Mouse (Mus musculus) megakaryocyte, embryonic 14.5 days (primary cell): ENCODE data around the gene Pigr.

Experiments used
- FLI1 ChIP-seq: IDR thresholded peaks from 2 replicates; pipeline ENCODE4 v1.6.1; 2012; ENCODE audit warnings: low read length, inconsistent platforms, mixed read lengths
- GATA1 ChIP-seq: IDR thresholded peaks from 3 replicates; pipeline ENCODE4 v1.6.1; 2012; ENCODE audit warnings: mixed read lengths, low read length, inconsistent platforms, borderline replicate concordance

DNA sequence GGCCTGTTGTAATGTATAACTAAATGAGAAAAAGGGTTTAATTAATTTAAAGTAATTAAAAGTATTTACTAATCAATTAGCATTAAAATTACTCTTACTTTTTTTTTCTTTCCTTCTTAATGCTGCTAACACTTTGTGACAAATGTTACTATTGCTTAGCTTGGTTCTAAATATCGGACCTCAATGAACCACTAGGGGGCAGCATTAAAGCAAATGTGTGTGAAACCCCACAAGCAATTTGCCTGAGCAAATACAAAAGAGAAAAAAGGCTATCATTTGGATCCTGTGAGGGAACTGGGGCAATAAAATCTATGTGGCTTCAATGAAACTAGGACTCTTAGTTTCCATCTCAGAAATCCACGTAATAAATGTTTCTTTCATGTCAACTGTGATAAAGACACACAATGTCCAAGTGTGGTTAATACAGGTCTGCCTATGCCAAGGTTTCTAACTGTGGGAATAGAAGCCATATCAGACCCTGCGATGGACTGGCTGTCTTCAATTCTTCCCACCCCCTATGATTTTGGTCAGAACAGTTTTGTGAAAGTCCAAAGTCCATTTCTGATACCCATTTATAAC is 50.5 kb downstream of the Pigr start:
- TF ChIP-seq GATA1 = no peak
- TF ChIP-seq FLI1 = no peak
